Mouse (Mus musculus) forebrain, embryonic 11.5 days (tissue): ENCODE measurements at regions not wholly inside any gene's neighbourhood (a gene's known extent, or its start where the extent isn't known, plus 50 kb on each side); places are given as distances from the start of the nearest gene placed in this dataset.

Experiments
- ATAC-seq: fragments of 200-750 bp; cut with Nextera tagmentation; replicated peaks from 2 replicates; pipeline ENCODE4 v1.8.0; 2017; ENCODE audit warnings: moderate TSS enrichment; ENCODE audit not compliant: low FRiP score
- DNase-seq: peaks from one replicate; pipeline ENCODE4 v3.0.0-alpha.2; 2017; ENCODE audit warnings: low spot score
- H3K27ac ChIP-seq: fragments of 300-500 bp; sonication (generic); 2 replicates; pipeline ENCODE4 v1.5.1; 2014; ENCODE audit warnings: low read depth, low read length
- H3K27me3 ChIP-seq: fragments of 300-500 bp; sonication (generic); 2 replicates; pipeline ENCODE4 v1.6.1; 2014; ENCODE audit warnings: mild to moderate bottlenecking, low read length, mixed read lengths; ENCODE audit not compliant: control insufficient read depth, insufficient read depth
- H3K36me3 ChIP-seq: fragments of 300-500 bp; sonication (generic); 2 replicates; pipeline ENCODE4 v1.6.1; 2014; ENCODE audit warnings: mild to moderate bottlenecking, low read length, moderate library complexity, mixed read lengths; ENCODE audit not compliant: control insufficient read depth, insufficient read depth
- H3K4me1 ChIP-seq: fragments of 300-500 bp; sonication (generic); replicated peaks from 2 replicates; pipeline ENCODE4 v1.6.1; 2014; ENCODE audit warnings: low read length, mixed read lengths; ENCODE audit not compliant: control insufficient read depth, insufficient read depth
- H3K4me2 ChIP-seq: fragments of 300-500 bp; sonication (generic); 2 replicates; pipeline ENCODE4 v1.6.1; 2014; ENCODE audit warnings: low read depth, mild to moderate bottlenecking, low read length, moderate library complexity, mixed read lengths; ENCODE audit not compliant: severe bottlenecking
- H3K4me3 ChIP-seq: fragments of 300-500 bp; sonication (generic); 2 replicates; pipeline ENCODE4 v1.5.1; 2014; ENCODE audit warnings: low read depth, low read length
- H3K9ac ChIP-seq: fragments of 300-500 bp; sonication (generic); 2 replicates; pipeline ENCODE4 v1.6.1; 2014; ENCODE audit warnings: low read length
- H3K9me3 ChIP-seq: fragments of 300-500 bp; sonication (generic); 2 replicates; pipeline ENCODE4 v1.6.1; 2016; ENCODE audit warnings: low read length, mixed read lengths; ENCODE audit not compliant: control insufficient read depth
- WGBS: fragments of 180-500 bp; shearing (Covaris S2); extraction: QIAGEN DNeasy Blood & Tissue Kit; methylation state at CpG from one replicate; pipeline ENCODE4 v1.1.7; 2014; 5-methylcytosine and 5-hydroxymethylcytosine counted together

DNA sequence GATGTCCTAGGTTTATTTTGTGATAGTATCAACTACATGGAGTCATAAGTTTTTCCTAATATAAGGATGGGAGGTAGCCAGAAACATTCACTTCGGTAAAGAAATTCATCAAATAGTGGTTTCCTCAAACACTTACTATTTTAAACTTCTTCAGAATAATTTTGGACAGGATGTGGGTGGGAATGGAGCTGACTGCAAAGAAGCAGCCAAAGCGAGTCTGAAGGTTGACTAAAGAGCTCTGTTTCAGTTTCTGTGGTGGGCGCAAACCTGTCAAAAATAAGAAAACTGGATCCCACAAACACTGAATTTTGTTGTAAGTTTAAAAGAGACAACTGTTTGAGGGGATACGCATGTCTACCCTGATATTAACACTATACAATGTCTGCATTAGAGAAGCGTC lies 438.2 kb upstream of the Fign start:
- H3K9me3 ChIP-seq, result no peaks in the 10 kb centered on the region
- DNase-seq, result no peak
- ATAC-seq, result no peak
- no peak overlapping the region for H3K27ac ChIP-seq
- WGBS, result 94% methylated on average over 5 of the region's 5 CpGs
- no peak overlapping the region for H3K4me2 ChIP-seq
- H3K4me1 ChIP-seq, result no peaks in the 10 kb centered on the region
- no peak overlapping the region for H3K9ac ChIP-seq
- no peak overlapping the region for H3K4me3 ChIP-seq
- no peaks in the 10 kb centered on the region for H3K27me3 ChIP-seq
- no peaks in the 10 kb centered on the region for H3K36me3 ChIP-seq

DNA sequence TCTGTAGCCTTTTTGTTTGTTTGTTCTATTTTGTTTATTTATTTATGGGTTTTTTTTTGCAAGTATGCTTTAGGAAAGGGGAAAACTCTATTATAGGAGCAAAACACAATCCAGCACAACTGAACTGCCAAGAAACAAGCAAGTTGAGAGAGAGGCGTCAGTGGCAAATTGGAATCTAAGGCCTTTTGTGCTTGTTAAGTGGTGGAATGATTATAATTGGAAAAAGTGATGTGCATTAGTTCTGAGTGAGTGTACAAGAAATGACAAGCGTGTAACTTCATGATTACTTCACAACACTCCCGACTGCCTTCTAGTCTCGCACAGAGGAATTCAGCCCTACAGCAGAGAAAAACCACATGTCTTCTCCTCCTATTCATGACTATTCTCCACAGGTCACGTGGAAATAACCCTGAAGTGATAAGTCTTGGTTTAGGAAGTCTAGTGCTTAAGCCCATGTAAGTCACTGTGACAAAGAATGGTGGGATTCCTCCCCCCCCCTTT lies 437.6 kb upstream of the Fign start:
- no peak overlapping the region for H3K9ac ChIP-seq
- H3K4me1 ChIP-seq, result no peaks in the 10 kb centered on the region
- WGBS, result 52% methylated on average over 5 of the region's 5 CpGs
- H3K36me3 ChIP-seq, result no peaks in the 10 kb centered on the region
- DNase-seq (no peak), ATAC-seq (no peak)
- no peaks in the 10 kb centered on the region for H3K27me3 ChIP-seq
- H3K27ac ChIP-seq, result no peak overlapping the region
- no peak overlapping the region for H3K4me2 ChIP-seq
- no peak overlapping the region for H3K4me3 ChIP-seq
- H3K9me3 ChIP-seq, result no peaks in the 10 kb centered on the region

DNA sequence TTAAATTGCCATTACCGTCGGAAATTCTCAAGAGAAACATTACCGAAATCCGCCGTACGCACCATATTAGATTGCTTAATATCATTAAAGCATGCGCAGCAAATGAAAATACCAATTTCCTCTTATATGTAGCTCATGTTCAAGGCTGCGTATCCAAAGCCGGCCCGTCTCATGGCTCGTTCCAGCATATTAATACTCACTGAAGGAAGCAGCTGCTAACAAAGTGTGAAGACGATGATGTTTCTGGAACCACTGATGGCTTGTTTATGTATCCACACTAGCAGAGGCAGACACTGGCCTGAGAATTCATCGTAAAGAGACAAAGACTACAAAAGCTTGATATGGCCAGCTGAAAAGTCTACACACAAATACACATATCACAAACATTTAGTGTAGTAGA lies 437.0 kb upstream of the Fign start:
- H3K4me1 ChIP-seq, result no peaks in the 10 kb centered on the region
- ATAC-seq (no peak), DNase-seq (no peak)
- no peak overlapping the region for H3K4me2 ChIP-seq
- no peak overlapping the region for H3K27ac ChIP-seq
- 93% methylated on average over 13 of the region's 13 CpGs for WGBS
- no peak overlapping the region for H3K9ac ChIP-seq
- H3K27me3 ChIP-seq, result no peaks in the 10 kb centered on the region
- no peaks in the 10 kb centered on the region for H3K9me3 ChIP-seq
- H3K36me3 ChIP-seq, result no peaks in the 10 kb centered on the region
- H3K4me3 ChIP-seq, result no peak overlapping the region

DNA sequence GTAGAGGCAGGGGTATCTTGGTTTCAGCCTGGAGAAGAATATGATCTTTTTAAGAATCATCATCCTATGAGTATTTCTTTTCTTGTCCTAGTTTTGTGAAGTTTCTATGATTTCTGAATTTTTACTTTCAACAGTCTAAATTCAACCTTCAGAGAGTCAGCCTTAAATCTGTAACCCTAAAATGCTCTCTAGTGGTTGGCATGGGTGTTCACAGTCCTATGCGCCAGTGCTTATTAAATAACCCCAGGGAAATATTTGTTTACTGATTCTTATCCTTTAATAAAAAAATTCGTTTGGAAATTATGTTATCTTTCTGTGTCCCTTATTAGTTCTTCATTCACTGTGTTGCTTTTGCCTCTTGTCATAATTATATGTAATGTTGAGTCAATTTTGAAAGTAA lies 436.5 kb upstream of the Fign start:
- DNase-seq, result no peak

DNA sequence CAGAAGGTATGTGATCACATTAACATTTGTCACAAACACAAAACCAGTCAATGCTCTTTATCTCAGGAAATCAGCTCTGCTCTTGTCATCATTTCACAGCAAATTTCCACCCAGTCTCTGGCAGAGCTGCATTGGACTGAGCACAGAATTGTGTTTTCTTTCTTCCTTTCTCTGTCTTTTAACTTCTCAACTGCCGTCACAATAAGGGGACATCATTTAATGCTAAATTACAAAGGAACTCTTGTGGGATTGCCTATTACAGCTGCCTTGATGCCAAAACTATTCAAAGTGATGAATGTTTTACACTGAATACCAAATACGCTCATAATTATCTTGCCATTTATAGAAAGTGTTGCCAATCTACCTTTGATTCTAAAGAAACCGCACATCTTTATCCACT lies 424.9 kb upstream of the Fign start:
- H3K36me3 ChIP-seq, result no peaks in the 10 kb centered on the region
- 62% methylated on average over 3 of the region's 3 CpGs for WGBS
- no peak overlapping the region for H3K4me2 ChIP-seq
- no peak overlapping the region for H3K9ac ChIP-seq
- no peaks in the 10 kb centered on the region for H3K4me1 ChIP-seq
- no peak overlapping the region for H3K4me3 ChIP-seq
- H3K27ac ChIP-seq, result no peak overlapping the region
- no peak for ATAC-seq
- DNase-seq, result no peak
- no peaks in the 10 kb centered on the region for H3K27me3 ChIP-seq
- H3K9me3 ChIP-seq, result no peaks in the 10 kb centered on the region

More for the DNA sequence above, 436.5 kb upstream of the Fign start:
- H3K4me1 ChIP-seq, result no peaks in the 10 kb centered on the region
- H3K27ac ChIP-seq, result no peak overlapping the region
- WGBS, result 81% methylated on average over 2 of the region's 2 CpGs
- no peak overlapping the region for H3K4me2 ChIP-seq
- no peaks in the 10 kb centered on the region for H3K27me3 ChIP-seq
- H3K9ac ChIP-seq, result no peak overlapping the region
- H3K9me3 ChIP-seq, result no peaks in the 10 kb centered on the region
- no peak overlapping the region for H3K4me3 ChIP-seq
- H3K36me3 ChIP-seq, result no peaks in the 10 kb centered on the region
- no peak for ATAC-seq

DNA sequence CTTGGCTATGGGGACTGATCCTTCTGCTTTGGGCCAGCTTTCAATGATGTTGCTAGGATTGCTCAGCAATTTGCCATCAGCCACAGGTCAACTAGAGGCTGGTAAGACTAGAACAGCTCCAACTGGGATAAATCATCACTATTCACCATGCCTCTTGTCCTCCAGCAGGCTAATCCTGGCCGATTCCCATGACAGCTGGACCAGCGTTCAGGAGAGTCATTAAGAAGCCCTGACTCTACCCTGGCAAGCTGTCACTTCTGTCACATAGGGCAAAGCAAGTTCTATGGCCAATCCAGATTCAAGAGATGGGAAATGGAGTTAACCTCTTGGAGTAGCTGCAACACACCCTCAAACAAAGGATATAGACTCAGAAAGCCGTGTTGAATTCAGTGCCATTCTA lies 424.4 kb upstream of the Fign start:
- Histone ChIP-seq H3K9ac (no peak overlapping the region), H3K27me3 (no peaks in the 10 kb centered on the region), H3K4me3 (no peak overlapping the region), H3K4me2 (no peak overlapping the region), H3K27ac (no peak overlapping the region), H3K4me1 (no peaks in the 10 kb centered on the region), H3K36me3 (no peaks in the 10 kb centered on the region), H3K9me3 (no peaks in the 10 kb centered on the region)
- 62% methylated on average over 3 of the region's 3 CpGs for WGBS
- DNase-seq (no peak), ATAC-seq (no peak)

DNA sequence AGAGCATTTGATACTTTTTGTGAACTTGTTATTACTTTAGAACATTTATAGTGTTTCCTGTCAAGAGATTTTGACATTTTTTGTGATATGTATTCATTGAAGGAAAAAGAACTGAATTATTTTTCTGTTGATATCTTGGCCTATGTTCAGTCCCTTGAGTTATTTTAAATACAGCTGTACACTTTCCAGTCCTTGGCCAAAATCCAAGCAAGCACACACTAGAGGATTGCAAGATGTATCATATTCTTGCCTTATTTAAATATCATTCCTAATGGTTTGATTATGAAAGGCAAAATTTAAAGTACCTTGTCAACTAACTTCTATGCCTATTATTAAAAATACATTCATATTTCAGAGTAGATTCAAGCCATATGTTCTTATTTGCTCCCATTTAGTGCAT lies 397.9 kb upstream of the Fign start:
- no peak overlapping the region for H3K9ac ChIP-seq
- no peaks in the 10 kb centered on the region for H3K36me3 ChIP-seq
- no peaks in the 10 kb centered on the region for H3K9me3 ChIP-seq
- DNase-seq (no peak), ATAC-seq (no peak)
- H3K27ac ChIP-seq, result no peak overlapping the region
- H3K27me3 ChIP-seq, result no peaks in the 10 kb centered on the region
- H3K4me3 ChIP-seq, result no peak overlapping the region
- H3K4me1 ChIP-seq, result no peaks in the 10 kb centered on the region
- H3K4me2 ChIP-seq, result no peak overlapping the region

DNA sequence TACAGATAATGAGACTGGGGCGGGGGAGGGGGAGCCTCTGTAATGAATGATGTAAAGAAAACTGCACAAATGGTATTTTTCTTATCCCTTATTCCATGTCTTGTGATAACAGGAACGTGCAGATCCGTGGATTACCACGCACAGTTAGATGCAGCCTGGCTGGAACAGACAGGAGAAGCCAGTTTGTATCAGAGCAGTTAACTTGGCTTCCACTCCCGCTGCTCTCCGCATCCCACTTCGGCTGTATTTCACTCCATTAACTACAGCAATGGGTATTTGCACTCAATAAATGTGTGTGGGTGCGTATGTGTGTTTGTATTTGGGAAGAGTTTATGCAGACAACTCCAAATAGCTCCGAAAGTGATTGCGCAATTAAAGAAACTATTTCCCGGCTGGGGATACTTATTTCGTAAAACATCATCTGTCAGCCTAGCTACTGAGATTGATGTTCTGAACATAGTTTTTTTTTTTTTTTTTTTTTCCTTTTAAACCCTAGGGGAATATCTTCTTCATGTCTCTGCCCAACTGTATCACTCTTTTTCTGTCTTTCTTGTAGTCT lies 368.7 kb upstream of the Fign start:
- Histone ChIP-seq H3K9ac (no peak overlapping the region), H3K4me2 (no peak overlapping the region), H3K27ac (no peak overlapping the region), H3K9me3 (no peaks in the 10 kb centered on the region), H3K4me1 (no peaks in the 10 kb centered on the region), H3K4me3 (no peak overlapping the region), H3K27me3 (no peaks in the 10 kb centered on the region), H3K36me3 (no peaks in the 10 kb centered on the region)
- ATAC-seq, result no peak
- WGBS, result 91% methylated on average over 12 of the region's 12 CpGs
- DNase-seq, result no peak

DNA sequence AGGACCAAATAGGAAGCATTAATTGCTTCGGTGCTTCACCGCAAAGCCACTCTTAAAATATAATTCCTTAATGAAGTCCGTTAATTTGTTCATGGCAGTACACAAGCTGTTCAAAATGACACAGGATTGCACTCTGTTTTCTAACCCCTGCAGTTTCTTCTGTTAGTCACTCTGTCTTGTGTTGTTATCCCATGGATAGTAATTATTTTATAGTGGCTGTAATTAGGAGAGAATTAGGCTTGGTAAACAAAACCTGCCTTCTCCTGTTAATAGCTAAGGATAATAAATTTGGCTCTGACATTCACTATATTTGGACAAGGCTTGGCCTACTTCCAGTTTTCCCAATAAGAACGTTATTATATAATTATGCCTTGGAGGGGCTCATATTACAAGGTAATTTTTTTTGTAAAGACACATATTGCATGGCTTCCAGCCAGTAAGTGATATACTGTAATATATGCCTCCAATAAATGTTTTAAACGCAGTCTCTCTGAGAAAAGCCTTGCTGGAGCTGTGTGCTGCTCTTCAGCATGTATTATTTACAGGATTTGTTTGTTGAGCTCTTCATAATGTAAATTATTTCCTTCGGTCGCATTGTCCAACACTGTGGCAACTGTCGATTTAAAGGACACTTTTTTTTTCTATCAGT lies 364.8 kb upstream of the Fign start:
- Histone ChIP-seq H3K4me1 (no peaks in the 10 kb centered on the region), H3K36me3 (no peaks in the 10 kb centered on the region), H3K4me2 (no peak overlapping the region), H3K27me3 (no peaks in the 10 kb centered on the region), H3K9ac (no peak overlapping the region), H3K4me3 (no peak overlapping the region), H3K9me3 (no peaks in the 10 kb centered on the region), H3K27ac (no peak overlapping the region)
- WGBS, result 77% methylated on average over 8 of the region's 8 CpGs
- DNase-seq, result no peak
- ATAC-seq, result no peak
